Mouse (Mus musculus): Measurements from ENCODE around the gene Cend1. TPM values are rescaled to one million over a fixed set of nuclear protein-coding genes. Genes with fewer than 3 reads are reported as not detected.

Cend1 gene
- polyA plus RNA-seq, 1 experiment from 2014 or later: 0.90 TPM

DNA sequence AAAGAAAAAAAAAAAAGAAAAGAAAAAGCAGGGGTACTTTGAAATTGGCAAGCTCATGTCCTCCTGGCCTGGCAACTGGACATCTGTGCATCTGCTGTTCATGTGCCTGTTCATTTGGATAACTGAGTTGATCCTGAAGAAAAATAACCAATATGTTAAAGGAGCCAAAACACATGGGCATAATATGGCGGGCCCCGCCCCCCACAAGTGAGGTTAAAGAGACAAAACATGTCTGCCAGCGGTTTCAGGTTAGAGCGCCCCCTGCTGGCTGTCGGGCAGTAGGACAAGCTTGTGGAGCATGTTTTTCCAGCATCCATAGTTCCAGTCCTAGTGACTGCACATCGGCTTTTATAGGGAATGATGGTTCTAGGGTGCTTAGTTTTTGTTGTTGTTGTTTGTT is 34.5 kb downstream of the Cend1 start:
- Histone ChIP-seq H3K4me3 (no peak overlapping the region), H3K9me3 (no peaks in the 10 kb centered on the region), H3K27me3 (no peaks in the 10 kb centered on the region), H3K36me3 (peaks cover 20% of the 10 kb centered on the region; the same call in 1 of the 2 replicates), H3K9ac (no peak overlapping the region), H3K27ac (no peak overlapping the region), H3K4me1 (peaks cover 16% of the 10 kb centered on the region), H3K4me2 (no peak overlapping the region)
- 19% methylated on average over 6 of the region's 6 CpGs for WGBS
- no peak for ATAC-seq (ENCODE audit: borderline replicate concordance, extremely low read depth, low FRiP score, low TSS enrichment)

GRCm38 (mm10) chr7:141394158-141394557 is 35.1 kb downstream of the Cend1 start:
- no peaks in the 10 kb centered on the region for H3K27me3 ChIP-seq
- H3K9me3 ChIP-seq: no peaks in the 10 kb centered on the region
- no peak overlapping the region for H3K9ac ChIP-seq
- peaks cover 19% of the 10 kb centered on the region; the same call in 1 of the 2 replicates for H3K36me3 ChIP-seq
- no peak for ATAC-seq (ENCODE audit: borderline replicate concordance, extremely low read depth, low FRiP score, low TSS enrichment)
- 79% methylated on average over 7 of the region's 7 CpGs for WGBS
- H3K4me1 ChIP-seq: peaks cover 16% of the 10 kb centered on the region
- no peak overlapping the region for H3K4me2 ChIP-seq
- no peak overlapping the region for H3K27ac ChIP-seq
- no peak overlapping the region for H3K4me3 ChIP-seq

DNA sequence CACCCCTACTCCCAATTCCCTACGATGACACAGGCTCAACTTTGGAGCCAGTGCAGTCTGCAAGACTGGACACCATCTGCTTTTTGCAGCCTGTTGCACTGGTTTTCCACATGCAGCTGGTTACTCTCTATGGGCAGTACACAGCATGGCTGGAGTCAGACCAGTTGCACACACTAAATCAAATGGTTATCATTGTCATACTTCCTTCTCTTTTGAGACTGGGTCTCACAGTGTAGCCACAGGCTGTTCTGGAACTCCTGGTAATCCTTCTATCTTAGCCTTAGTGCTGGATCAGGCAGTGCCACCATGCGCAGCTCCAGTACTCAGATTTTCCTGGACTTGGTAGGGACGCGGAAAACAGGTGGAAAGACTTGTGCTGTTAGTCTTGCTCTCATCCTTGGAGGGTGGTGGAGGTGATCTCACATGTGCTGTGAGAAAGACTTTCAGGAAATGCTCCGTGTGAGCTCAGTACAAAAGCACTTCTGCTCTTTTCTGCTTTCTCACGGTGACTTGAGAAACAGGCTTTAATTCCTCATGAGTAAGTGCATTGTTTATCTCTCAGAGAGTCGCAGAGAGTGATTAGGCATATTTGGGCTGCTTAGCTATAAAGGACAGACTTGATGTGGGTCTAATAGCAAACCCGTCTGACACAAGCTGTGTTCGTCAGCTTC is 36.6 kb downstream of the Cend1 start:
- H3K4me1 ChIP-seq: peaks cover 16% of the 10 kb centered on the region
- no peaks in the 10 kb centered on the region for H3K27me3 ChIP-seq
- H3K27ac ChIP-seq: 0 out of 2 replicates have a peak overlapping the region, but pooled peaks have one; percentile 29
- 29% methylated on average over 9 of the region's 9 CpGs for WGBS
- H3K4me2 ChIP-seq: peak overlapping the region; percentile 96
- H3K9me3 ChIP-seq: no peaks in the 10 kb centered on the region
- ATAC-seq (ENCODE audit: borderline replicate concordance, extremely low read depth, low FRiP score, low TSS enrichment): no peak
- H3K4me3 ChIP-seq: peak overlapping the region; percentile 79
- H3K9ac ChIP-seq: peak overlapping the region; percentile 75
- H3K36me3 ChIP-seq: peaks cover 10% of the 10 kb centered on the region; the same call in 1 of the 2 replicates

- H3K4me2 ChIP-seq: peak within 1 kb of the TSS; percentile 96
- peaks cover 16% of the 10 kb centered on the region for H3K4me1 ChIP-seq
- WGBS: under 1% methylated on average over 57 of the region's 57 CpGs
- H3K36me3 ChIP-seq: peaks cover 8% of the 10 kb centered on the region; the same call in 1 of the 2 replicates
- peak within 1 kb of the TSS; percentile 68 for H3K27ac ChIP-seq
- no peaks in the 10 kb centered on the region for H3K9me3 ChIP-seq
- H3K9ac ChIP-seq: peak within 1 kb of the TSS; percentile 75
- H3K4me3 ChIP-seq: peak within 1 kb of the TSS; percentile 79
- H3K27me3 ChIP-seq: no peaks in the 10 kb centered on the region
- peak; percentile 95 for ATAC-seq (ENCODE audit: borderline replicate concordance, extremely low read depth, low FRiP score, low TSS enrichment)
Measured at GRCm38 (mm10) chr7:141391625-141392551, 37.4 kb downstream of the Cend1 start, which contains the start of gene Taldo1. Gene Taldo1, plus strand, starts transcription at chr7:141392199.

GRCm38 (mm10) chr7:141390326-141391259 is 38.7 kb downstream of the Cend1 start:
- H3K4me3 ChIP-seq: peak overlapping the region; percentile 79; the same call in 1 of the 2 replicates

DNA sequence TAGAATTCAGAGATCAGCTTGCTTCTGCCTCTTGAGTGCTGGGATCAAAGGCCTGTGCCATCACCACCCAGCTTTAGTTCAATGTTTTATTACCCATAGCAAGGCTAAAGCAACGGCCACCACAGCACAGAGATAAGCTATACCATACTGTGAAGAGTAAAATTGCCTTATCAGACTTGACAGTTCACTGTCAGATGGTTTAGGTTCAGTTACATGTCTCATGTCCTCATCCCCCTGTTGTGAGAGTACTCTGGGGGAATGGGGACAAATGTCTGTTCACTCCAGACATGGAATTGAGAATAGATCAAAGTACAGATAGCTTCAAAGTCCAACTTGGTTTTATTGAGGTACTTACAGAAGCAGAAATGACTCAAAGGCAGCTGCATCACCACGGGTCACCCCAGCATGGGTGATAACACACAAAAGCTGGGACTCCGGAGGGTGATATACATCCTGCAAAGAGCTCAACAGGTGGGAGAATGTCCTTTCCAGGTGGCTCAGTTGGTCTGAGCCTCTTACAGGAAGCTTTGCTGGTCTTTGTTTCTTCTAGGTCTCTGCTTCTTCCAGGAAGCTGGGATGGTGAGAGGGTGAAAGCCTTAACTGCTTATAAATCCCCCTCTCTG is 40.7 kb downstream of the Cend1 start:
- Histone ChIP-seq H3K9me3 (no peaks in the 10 kb centered on the region), H3K9ac (no peak overlapping the region), H3K27me3 (no peaks in the 10 kb centered on the region), H3K27ac (no peak overlapping the region), H3K4me2 (no peak overlapping the region), H3K4me3 (no peak overlapping the region), H3K36me3 (no peaks in the 10 kb centered on the region), H3K4me1 (peaks cover 16% of the 10 kb centered on the region)
- 41% methylated on average over 3 of the region's 3 CpGs for whole genome bisulfite sequencing
- no peak for ATAC-seq (ENCODE audit: borderline replicate concordance, extremely low read depth, low FRiP score, low TSS enrichment)

More at GRCm38 (mm10) chr7:141390326-141391259, 38.7 kb downstream of the Cend1 start:
- Histone ChIP-seq H3K36me3 (no peaks in the 10 kb centered on the region), H3K27me3 (no peaks in the 10 kb centered on the region), H3K4me1 (peaks cover 16% of the 10 kb centered on the region), H3K9me3 (no peaks in the 10 kb centered on the region), H3K4me2 (no peak overlapping the region), H3K27ac (no peak overlapping the region), H3K9ac (no peak overlapping the region)
- 48% methylated on average over 9 of the region's 9 CpGs for WGBS
- no peak for ATAC-seq (ENCODE audit: borderline replicate concordance, extremely low read depth, low FRiP score, low TSS enrichment)

DNA sequence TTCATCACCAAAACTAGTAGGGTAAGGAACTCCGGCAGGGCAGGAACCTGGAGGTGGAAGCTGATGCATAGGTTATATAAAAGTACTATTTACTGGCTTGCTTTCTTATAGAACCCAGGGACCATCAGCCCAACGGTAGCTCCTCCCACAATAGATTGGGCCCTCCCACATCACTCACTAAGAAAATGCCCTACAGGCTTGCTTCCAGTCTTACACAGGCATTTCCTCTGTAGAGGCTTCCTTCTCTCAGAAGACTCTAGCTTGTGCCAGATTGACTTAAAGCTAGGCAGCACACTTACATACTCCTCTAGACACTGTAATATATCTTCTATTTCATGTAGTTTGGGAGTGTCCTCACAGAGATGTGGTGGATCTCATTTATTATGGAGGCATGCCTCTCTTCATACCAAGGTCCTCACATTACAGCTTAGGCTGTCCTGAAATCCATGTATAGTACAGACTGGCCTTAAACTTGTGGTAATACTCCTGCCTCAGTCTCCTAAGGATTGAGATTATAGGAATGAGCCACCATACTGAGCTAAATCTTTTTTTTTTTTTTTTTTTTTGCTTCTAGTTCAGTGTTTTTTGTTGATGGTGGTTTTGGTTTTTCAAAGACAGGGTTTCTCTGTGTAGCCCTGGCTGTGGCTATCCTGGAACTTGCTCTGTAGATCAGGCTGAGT is 41.3 kb downstream of the Cend1 start:
- no peak overlapping the region for H3K4me3 ChIP-seq
- no peaks in the 10 kb centered on the region for H3K27me3 ChIP-seq
- H3K36me3 ChIP-seq: no peaks in the 10 kb centered on the region
- H3K9ac ChIP-seq: no peak overlapping the region
- ATAC-seq (ENCODE audit: borderline replicate concordance, extremely low read depth, low FRiP score, low TSS enrichment): no peak
- no peaks in the 10 kb centered on the region for H3K9me3 ChIP-seq
- no peak overlapping the region for H3K4me2 ChIP-seq
- 44% methylated on average over 2 of the region's 2 CpGs for WGBS
- H3K27ac ChIP-seq: no peak overlapping the region
- H3K4me1 ChIP-seq: peaks cover 13% of the 10 kb centered on the region

DNA sequence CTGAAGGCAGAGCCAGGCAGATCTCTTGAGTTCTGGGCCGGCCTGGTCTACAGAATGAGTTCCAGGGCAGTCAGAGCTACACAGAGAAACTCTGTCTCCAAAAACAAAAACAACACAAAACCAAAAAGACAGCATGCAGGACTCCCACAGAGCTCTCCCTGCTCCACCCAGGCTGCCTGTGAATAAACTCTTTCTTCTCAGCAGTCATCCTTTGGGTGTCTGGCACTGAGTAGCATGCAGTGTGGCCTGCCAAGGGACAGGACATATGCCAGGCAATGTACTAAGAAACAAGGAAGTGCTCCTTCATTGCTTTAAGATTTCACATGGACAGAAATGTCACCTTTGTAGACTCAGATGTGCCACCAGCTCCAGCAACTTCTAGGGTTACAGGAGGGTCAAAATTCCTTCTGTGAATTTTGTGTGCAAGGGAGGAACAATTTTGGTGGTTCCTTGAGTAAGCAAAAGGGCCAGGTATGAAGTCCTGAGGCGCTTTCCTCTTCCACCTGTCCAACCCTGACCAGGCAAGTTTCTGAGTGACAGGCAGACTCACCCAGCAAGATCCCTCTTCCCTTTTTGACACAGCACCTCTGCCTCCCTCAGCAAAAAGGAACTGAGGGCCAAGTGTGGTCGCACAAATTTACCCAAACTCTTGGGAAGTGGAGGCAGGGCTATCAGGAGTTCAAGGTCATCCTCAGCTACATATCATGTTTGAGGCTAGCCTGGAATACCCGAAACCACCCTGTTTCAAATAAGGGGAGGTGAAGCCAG is 48.0 kb downstream of the Cend1 start:
- WGBS: 66% methylated on average over 4 of the region's 4 CpGs
- ATAC-seq (ENCODE audit: borderline replicate concordance, extremely low read depth, low FRiP score, low TSS enrichment): no peak
- no peaks in the 10 kb centered on the region for H3K27me3 ChIP-seq
- no peak overlapping the region for H3K4me3 ChIP-seq
- H3K9ac ChIP-seq: no peak overlapping the region
- H3K4me1 ChIP-seq: no peaks in the 10 kb centered on the region
- H3K36me3 ChIP-seq: no peaks in the 10 kb centered on the region
- no peak overlapping the region for H3K4me2 ChIP-seq
- H3K27ac ChIP-seq: no peak overlapping the region
- H3K9me3 ChIP-seq: no peaks in the 10 kb centered on the region

GRCm38 (mm10) chr7:141379584-141379983 is 49.7 kb downstream of the Cend1 start:
- Histone ChIP-seq H3K36me3 (no peaks in the 10 kb centered on the region), H3K4me3 (no peak overlapping the region), H3K9me3 (no peaks in the 10 kb centered on the region), H3K9ac (no peak overlapping the region), H3K4me2 (no peak overlapping the region), H3K4me1 (no peaks in the 10 kb centered on the region), H3K27ac (no peak overlapping the region), H3K27me3 (no peaks in the 10 kb centered on the region)
- WGBS: 54% methylated on average over 4 of the region's 4 CpGs
- no peak for ATAC-seq (ENCODE audit: borderline replicate concordance, extremely low read depth, low FRiP score, low TSS enrichment)
